Mouse (Mus musculus) mesoderm, embryonic 11.5 days (tissue): ENCODE measurements around the gene Pdzrn3.
A peak's percentile ranks its signal among the peaks of the same experiment; 100 is the strongest.

Source experiments
- DNase-seq: peaks from one replicate; pipeline ENCODE4 v3.0.0-alpha.2; 2012; ENCODE audit warnings: low read depth, low spot score

Gene Pdzrn3

GRCm38 (mm10) chr6:101198943-101199298 lies 178.8 kb downstream of the Pdzrn3 start:
- DNase-seq = peak; percentile 48

- peak; percentile 85 for DNase-seq
Measured at GRCm38 (mm10) chr6:101198284-101198942, 179.3 kb downstream of the Pdzrn3 start.

GRCm38 (mm10) chr6:101197642-101198041 lies 180.1 kb downstream of the Pdzrn3 start:
- DNase-seq = peak; percentile 77

- DNase-seq = no peak
Measured at GRCm38 (mm10) chr6:101195891-101196290, 181.8 kb downstream of the Pdzrn3 start.

- DNase-seq = no peak
Measured at GRCm38 (mm10) chr6:101194386-101194925, 183.2 kb downstream of the Pdzrn3 start.

GRCm38 (mm10) chr6:101191576-101191975 lies 186.1 kb downstream of the Pdzrn3 start:
- no peak for DNase-seq

- no peak for DNase-seq
Measured at GRCm38 (mm10) chr6:101187322-101187721, 190.4 kb downstream of the Pdzrn3 start.

- DNase-seq = no peak
Measured at GRCm38 (mm10) chr6:101186887-101187286, 190.8 kb downstream of the Pdzrn3 start.

- no peak for DNase-seq
Measured at GRCm38 (mm10) chr6:101184103-101184785, 193.5 kb downstream of the Pdzrn3 start.

GRCm38 (mm10) chr6:101170699-101171098 lies 207.0 kb downstream of the Pdzrn3 start:
- no peak for DNase-seq

- DNase-seq = no peak
Measured at GRCm38 (mm10) chr6:101153511-101153921, 224.2 kb downstream of the Pdzrn3 start.

GRCm38 (mm10) chr6:101135368-101135767 lies 242.3 kb downstream of the Pdzrn3 start:
- DNase-seq = no peak

- no peak for DNase-seq
Measured at GRCm38 (mm10) chr6:101125396-101125795, 252.3 kb downstream of the Pdzrn3 start.

- DNase-seq = no peak
Measured at GRCm38 (mm10) chr6:101108951-101109350, 268.7 kb downstream of the Pdzrn3 start.

GRCm38 (mm10) chr6:101103506-101103905 lies 274.2 kb downstream of the Pdzrn3 start:
- no peak for DNase-seq

- DNase-seq = peak; percentile 22
Measured at GRCm38 (mm10) chr6:101101709-101102654, 275.7 kb downstream of the Pdzrn3 start.
